Mouse (Mus musculus) embryo, embryonic 10.5 days (tissue): ENCODE measurements around the gene Galk1.

ENCODE experiments used
- DNase-seq: peaks from one replicate; pipeline ENCODE4 v3.0.0-alpha.2; 2015; ENCODE audit warnings: low spot score

Galk1 gene

DNA sequence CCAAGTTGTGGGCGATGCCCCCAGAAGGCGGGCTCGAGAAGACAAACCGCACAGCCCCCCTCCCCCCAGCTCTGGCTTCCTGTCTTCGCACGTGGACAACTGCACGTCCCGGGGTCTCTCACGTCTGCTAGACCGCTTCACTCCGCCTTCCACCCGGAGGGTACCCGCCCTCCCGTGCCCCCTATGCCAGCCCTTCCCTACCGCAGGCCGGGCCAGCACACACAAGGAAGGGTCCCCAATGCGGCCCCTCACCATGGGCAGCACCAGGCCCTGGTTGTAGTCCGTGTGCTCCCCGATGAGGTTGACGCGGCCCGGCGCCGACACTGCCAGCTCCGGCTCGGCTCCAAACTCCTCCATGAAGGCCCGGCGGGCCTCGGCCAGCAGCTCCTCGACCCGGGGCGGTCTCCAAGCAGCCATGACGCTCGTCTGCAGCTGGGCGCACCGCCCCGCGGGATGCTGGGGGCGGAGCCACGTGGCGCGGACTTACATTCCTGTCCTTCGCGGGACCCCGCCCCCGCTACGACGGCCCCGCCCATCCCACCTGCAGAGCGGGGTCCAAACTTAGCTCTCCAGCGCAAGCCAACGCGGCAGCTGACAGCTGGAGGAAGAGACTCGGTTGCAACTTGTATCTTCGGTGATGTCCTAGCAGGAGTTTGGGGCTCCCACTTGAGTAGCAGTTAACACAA lies at the start of gene Galk1:
Gene Galk1 (minus strand): TSS at position 458 of the 686 bp plus-strand sequence.
- DNase-seq: peak; percentile 93

GRCm38 (mm10) chr11:116061641-116062415 lies 49.3 kb upstream of the Galk1 start:
- DNase-seq: no peak

DNA sequence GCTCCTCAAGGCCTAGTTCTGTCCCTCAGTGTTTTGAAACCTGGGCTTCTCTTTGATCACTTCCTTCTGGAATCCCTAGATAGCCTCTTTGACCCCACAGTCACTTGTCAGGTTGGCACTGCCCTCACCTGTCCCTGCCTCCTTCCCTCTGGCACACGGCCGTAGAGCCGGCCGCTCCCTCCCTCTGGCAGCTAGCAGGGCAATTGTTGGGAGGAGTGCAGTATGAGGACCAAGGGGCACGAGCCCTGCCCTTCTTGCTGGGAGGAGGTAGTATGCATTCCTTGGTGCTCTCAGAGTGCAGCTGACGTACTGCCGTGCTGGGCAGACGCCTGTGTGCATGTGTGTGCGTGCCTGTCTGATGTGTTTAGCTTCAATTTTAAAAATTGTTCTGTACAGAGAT lies 48.1 kb upstream of the Galk1 start:
- no peak for DNase-seq

- DNase-seq: no peak
Observed at GRCm38 (mm10) chr11:116059691-116060025, 47.1 kb upstream of the Galk1 start.

DNA sequence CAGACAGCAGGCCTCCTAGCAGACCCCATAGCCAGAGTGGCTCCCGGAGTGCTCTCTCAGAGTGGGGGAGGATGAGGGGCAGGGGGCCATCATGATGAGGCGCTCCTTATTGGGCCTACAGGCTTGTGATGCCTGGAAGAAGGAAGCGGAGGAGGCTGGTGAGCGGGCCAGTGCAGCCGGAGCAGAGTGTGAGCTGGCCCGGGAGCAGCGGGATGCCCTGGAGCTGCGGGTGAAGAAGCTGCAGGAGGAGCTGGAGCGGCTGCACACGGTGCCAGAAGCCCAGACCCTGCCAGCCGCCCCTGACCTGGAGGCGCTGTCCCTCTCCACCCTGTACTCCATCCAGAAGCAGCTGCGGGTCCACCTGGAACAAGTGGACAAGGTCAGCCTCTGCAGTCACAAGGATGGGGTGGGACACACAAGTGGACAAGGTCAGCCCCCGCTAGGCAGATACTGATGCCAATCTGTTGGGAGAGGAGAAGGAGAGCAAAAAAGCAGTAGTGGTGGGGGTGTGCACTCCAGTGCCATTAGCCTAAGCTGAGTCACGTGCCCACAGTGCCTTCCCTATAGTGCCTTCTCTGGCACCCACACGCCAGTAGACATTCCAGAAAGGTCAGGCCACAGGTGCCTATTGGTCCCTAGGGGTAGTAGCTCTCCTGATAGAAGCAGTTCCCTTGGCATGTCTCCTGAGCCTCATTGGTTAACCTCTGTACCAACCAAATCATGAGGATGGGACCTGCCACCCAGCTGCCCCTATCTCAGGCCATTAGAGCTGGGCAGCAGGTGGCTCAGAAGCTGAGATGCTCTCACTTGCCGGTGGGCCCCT lies 46.6 kb upstream of the Galk1 start:
- no peak for DNase-seq

GRCm38 (mm10) chr11:116058022-116058614 lies 45.6 kb upstream of the Galk1 start:
- DNase-seq: no peak

DNA sequence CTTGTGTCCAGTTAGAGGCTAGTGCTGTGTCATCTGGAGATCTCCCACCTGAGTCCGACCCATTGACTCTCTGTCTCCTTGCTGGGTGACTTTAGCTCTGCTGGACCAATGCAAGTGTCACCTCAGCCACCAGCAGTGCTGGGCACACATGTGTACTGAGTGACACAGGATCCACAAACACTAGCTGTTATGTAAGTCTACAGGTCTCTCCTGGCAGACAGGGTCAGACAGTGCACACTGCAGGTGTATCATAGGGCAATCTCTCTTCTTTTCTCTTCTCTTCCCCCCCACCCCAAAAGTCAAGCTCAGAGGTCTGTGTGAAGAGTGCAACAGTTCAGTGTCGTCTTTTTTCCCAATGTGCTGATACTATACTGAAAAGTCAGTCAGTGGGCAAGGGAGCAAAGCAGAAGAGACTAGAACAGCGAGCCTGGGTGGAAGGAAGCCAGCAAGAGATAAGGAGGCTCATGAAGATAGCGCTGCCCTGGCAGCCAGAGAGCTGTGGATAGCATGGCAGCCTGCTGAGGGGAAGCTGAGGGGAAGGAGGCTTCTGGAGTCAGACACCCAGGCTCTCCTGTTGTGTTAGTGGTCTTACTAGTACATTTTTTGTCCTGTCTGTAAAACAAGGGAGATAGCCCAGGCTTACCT lies 44.8 kb upstream of the Galk1 start:
- no peak for DNase-seq

DNA sequence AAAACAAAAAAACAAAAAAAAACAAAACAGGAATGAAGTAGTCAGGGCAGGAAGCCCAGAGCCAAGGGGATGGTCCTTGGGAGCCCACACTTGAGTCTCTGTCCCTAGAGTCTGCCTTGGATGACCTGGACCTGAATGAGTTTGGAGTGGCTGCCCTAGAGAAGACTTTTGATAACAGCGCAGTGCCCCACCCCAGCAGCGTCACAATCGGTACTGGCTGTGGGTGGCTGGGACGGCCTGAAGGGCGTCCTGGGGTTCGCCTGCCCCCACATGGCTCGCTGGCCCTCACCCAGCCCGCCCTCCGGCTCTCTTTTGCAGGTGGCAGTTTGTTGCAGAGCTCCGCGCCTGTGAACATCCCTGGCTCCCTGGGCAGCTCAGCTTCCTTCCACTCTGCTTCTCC lies 43.4 kb upstream of the Galk1 start:
- no peak for DNase-seq

DNA sequence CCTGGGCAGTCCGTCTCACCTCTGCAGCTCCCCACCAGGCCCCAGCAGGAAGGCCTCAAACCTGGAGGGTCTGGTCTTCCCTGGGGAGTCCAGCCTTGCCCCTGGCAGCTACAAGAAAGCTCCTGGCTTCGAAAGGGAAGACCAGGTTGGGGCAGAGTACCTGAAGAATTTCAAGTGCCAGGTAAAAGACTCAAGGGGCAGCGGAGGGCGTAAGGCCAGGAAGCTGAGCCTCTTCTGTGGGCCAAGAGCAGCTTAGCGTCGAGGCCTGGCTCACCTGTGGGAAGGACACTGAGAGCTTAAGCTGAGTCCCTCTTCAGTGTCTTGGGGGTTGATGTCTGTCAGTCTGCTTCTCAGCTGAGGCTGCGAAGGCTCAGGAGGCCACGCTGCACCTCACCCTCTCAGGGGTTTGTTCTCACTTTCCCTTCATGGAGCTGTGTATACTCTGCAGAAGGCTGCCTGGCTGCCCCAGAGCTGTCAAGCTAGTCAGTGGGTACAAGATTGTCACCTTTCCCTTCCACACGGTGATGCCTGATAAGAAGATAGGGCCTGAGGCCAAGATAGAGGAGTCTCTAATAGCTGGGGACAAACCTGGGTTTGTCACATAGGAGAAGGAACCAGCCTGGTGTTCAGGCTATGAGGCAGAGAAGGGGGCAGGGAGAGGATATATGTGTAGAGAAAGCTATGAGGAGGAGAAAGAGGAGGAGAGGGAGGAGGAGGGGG lies 41.2 kb upstream of the Galk1 start:
- DNase-seq: no peak

DNA sequence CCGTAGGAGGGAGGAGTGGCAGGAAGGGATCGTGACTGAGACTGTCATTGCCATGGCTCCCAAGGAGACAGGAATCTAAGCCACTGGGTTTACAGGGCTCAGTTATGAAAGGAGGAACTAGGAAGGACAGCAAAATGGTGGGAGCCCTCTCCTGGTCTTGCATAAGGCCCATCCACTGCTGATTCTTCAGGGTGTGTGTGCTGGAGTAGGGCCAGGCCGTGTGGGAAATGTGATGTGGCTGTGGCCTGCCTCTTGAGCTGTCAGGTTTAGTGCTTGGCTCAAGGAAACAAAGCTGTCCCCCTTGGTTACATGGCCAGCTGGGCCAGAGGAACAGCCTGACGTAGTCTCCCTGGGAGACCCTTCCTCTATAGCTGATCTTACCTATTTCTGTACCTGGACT lies 37.7 kb upstream of the Galk1 start:
- no peak for DNase-seq

- no peak for DNase-seq
Observed at GRCm38 (mm10) chr11:116049610-116050009, 37.1 kb upstream of the Galk1 start.

DNA sequence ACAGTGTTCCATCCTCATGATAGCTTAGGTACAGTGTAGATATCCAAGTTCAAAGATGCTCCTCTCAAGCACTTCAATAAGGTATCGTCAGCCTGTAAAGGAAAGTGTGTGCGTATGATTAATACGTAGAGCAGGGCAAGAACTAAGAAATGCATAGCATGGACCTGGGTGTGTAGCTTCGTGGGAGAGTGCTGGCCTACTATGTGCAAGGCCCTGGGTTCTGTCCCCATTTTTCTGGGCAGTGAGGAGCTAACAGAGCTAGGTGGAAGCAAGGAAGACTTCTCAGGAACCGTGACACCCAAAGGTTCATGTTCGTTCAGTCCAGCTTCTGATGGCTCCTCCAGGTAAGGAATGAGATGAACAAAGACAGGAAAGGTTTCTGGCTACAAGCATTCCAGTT lies 32.7 kb upstream of the Galk1 start:
- DNase-seq: no peak

DNA sequence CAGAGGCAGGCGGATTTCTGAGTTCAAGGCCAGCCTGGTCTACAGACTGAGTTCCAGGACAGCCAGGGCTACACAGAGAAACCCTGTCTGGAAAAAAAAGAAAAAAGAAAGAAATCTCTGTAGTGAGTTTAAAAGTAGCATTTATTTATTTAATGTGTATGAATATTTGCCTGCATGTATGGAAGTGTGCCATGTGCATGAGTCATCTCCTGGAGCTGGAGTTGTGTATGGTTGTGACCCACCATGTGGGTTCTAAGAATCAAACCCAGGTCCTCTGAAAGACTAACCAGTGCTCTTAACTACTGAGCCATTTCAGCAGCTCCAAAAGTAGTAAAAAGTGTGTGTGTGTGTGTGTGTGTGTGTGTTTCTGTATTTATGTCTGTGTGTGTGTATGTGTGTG lies 30.8 kb upstream of the Galk1 start:
- no peak for DNase-seq

GRCm38 (mm10) chr11:116042372-116043138 lies 30.0 kb upstream of the Galk1 start:
- no peak for DNase-seq

DNA sequence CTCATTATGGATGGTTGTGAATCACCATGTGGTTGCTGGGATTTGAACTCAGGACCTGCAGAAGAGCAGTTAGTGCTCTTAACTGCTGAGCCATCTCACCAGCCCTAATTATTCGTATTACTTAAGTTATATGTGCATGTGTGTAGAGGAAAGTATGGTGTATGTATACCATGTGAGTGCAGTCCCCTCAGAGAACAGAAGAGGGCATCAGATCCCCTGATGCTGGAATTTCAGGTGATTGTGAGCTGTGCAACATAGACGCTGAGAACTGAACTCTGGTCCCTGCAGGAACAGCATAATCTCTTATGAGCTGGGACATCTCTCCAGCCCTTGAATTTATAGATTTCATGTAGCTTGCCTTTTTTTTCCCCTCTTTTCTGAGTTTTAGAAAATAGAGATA lies 29.3 kb upstream of the Galk1 start:
- DNase-seq: no peak

DNA sequence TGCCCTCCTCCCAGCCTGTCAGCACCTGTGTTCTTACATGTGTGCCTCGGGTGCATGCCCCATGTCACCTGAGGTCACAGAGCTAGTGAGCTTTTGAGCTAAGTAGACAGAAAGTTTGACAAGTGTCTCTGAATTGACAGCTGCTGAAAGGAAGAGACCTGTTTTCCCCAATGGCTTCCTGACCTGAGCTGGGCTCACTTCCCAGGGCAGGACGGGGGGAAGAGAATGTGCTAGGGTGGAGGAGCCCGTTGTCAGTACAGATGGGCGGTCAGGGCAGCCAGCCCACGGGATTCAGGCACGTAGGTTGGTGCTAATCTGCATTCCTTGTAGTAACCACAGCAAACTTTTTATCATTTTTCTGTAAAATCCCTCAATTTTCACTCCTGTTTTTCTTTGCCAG lies 28.1 kb upstream of the Galk1 start:
- no peak for DNase-seq

DNA sequence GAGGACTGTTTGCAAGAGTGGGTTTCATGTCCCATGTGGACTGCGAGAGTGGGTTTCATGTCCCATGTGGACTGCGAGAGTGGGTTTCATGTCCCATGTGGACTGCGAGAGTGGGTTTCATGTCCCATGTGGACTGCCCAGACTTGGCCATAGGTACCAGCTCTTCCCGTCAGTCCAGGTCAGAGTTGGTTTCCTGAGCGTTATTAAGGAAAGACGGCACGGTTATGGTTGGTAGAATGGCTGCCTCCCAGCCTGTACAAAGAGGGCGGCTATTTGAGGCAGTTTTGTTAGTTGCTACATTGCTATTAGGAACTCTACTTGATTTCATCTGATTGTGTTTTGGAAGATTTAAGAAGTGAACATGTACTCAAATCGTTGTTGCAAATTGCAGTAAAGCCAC lies 25.3 kb upstream of the Galk1 start:
- DNase-seq: no peak

DNA sequence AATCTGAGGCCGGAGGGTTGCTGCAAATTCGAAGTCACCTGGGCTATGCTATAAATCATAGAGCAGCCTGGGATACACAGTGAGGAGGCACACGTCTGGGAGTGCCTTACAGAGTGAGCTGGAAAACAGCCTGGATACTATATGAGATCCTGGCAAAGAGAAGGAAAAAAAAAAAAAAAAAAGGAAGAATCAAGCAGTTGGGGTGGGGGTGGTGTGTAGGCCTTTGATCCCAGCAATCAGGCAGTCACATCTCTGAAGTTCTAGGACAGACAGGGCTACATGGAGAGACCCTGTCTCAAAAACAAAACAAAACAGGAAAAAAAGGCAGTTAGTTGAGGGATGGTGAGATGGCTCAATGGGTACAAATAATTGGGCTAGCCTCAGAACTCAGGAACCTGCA lies 24.2 kb upstream of the Galk1 start:
- DNase-seq: no peak

- DNase-seq: no peak
Observed at GRCm38 (mm10) chr11:116034584-116034983, 22.1 kb upstream of the Galk1 start.
